Comparison of ENCODE assay signal across 9 mouse cellular contexts in the genomic region with DNA sequence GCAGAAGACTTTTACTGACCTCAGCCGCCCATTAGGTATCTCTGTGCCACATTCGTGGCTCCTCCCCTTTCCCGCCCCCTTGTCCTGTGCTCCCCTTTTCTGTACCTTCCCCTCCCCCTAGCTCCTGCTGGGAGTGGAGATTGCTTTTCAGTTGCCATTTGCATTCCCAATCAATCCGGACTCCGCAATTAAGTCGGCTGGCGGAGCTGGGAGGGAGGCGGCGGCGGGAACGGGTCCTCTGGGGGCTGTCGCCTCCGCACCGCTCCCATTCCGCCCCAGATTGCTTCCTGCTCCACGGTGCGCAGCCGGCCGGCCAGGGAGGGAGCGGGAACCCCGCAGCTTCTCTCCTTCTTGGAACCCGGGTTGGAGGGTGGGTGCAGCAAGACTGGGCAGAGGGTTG. TPM values are rescaled to one million over a fixed set of nuclear protein-coding genes. Genes with fewer than 3 reads are reported as not detected.
DNase-seq lines count a peak whose midpoint lies in the region; ATAC-seq lines count a peak whose summit lies in the region.
"Had no signal": no experiment of that assay in that cellular context is flagged by ENCODE, and none has a peak within 500 bp of the region (broad histone marks: within the 10 kb centered on the region; RNA-seq: fewer than 3 reads in every experiment).

No protein-coding gene starts in this region.

- peaks cover 79% of the 10 kb centered on the region for H3K36me3 ChIP-seq in heart, embryonic 14.5 days (ENCODE audit: control insufficient read depth, insufficient read depth, low read length)
- H3K36me3 ChIP-seq in forebrain, embryonic 12.5 days (replicated peaks) = peaks cover 70% of the 10 kb centered on the region
- H3K36me3 ChIP-seq in midbrain, embryonic 15.5 days (replicated peaks) = peaks cover 30% of the 10 kb centered on the region

- no peaks in the 10 kb centered on the region for H3K9me3 ChIP-seq in heart, embryonic 14.5 days (ENCODE audit: control insufficient read depth, low read length)
- H3K9me3 ChIP-seq in forebrain, embryonic 12.5 days = no peaks in the 10 kb centered on the region
- H3K9me3 ChIP-seq in midbrain, embryonic 15.5 days = no peaks in the 10 kb centered on the region
- H3K9me3 ChIP-seq: limb, embryonic 15.5 days had no signal

- H3K9ac ChIP-seq in heart, embryonic 14.5 days (ENCODE audit: low read length) = 0 out of 2 replicates have a peak overlapping the region, but pooled peaks have one; percentile 28
- peak overlapping the region; percentile 54 for H3K9ac ChIP-seq in forebrain, embryonic 12.5 days
- H3K9ac ChIP-seq in midbrain, embryonic 15.5 days = no peak overlapping the region
- H3K9ac ChIP-seq: limb, embryonic 15.5 days had no signal

- peaks cover 0 to 2% of the 10 kb centered on the region in 2 experiments; a peak in 2 of 4 replicates for H3K4me1 ChIP-seq in heart, embryonic 14.5 days (ENCODE audit: control insufficient read depth in 2 of 2, insufficient read depth in 2 of 2, low read length in 2 of 2)
- peaks cover 67% of the 10 kb centered on the region for H3K4me1 ChIP-seq in forebrain, embryonic 12.5 days
- H3K4me1 ChIP-seq in midbrain, embryonic 15.5 days = peaks cover 43% of the 10 kb centered on the region

- ATAC-seq in heart, embryonic 14.5 days (ENCODE audit: insufficient number of reproducible peaks, insufficient read depth, low FRiP score, low read depth) = no peak
- peak; percentile 37 for ATAC-seq in forebrain, embryonic 12.5 days (ENCODE audit: low FRiP score)
- ATAC-seq in midbrain, embryonic 15.5 days (replicated peaks) = no peak

- peaks cover 6% of the 10 kb centered on the region; the same call in 1 of the 2 replicates for H3K27me3 ChIP-seq in heart, embryonic 14.5 days (ENCODE audit: control insufficient read depth, insufficient read depth, low read length)
- peaks cover 49% of the 10 kb centered on the region for H3K27me3 ChIP-seq in forebrain, embryonic 12.5 days
- no peaks in the 10 kb centered on the region for H3K27me3 ChIP-seq in midbrain, embryonic 15.5 days (replicated peaks)
- H3K27me3 ChIP-seq: limb, embryonic 15.5 days had no signal

- H3K27ac ChIP-seq in heart, embryonic 14.5 days (replicated peaks in 1 of 2; ENCODE audit: control insufficient read depth in 1 of 2, insufficient read depth in 1 of 2, low read depth in 2 of 2, low read length in 2 of 2) = no peak overlapping the region
- peak overlapping the region; percentile 81 for H3K27ac ChIP-seq in forebrain, embryonic 12.5 days
- no peak overlapping the region for H3K27ac ChIP-seq in midbrain, embryonic 15.5 days
- H3K27ac ChIP-seq: limb, embryonic 15.5 days had no signal

- whole genome bisulfite sequencing in heart, embryonic 14.5 days = 38% methylated on average over 22 of the region's 22 CpGs
- WGBS in forebrain, embryonic 12.5 days = 10% methylated on average over 22 of the region's 22 CpGs
- WGBS in midbrain, embryonic 15.5 days = 12% methylated on average over 22 of the region's 22 CpGs

- peak overlapping the region; percentile 40 for H3K4me2 ChIP-seq in heart, embryonic 14.5 days (ENCODE audit: low read length)
- H3K4me2 ChIP-seq in forebrain, embryonic 12.5 days = peak overlapping the region; percentile 58
- peak overlapping the region; percentile 25 for H3K4me2 ChIP-seq in midbrain, embryonic 15.5 days
- H3K4me2 ChIP-seq: limb, embryonic 15.5 days had no signal

- DNase-seq in heart, adult 18-20 months = no peak
- DNase-seq in kidney, postnatal 14 days = peak; percentile 29
- no peak for DNase-seq in ovary, postnatal 36 days (ENCODE audit: low spot score)
- no peak for DNase-seq in layer of hippocampus, adult 9-11 months
- no peak for DNase-seq in cerebellum, adult 9-10 months

- H3K4me3 ChIP-seq in heart, embryonic 14.5 days (ENCODE audit: control insufficient read depth in 1 of 2, insufficient read depth in 1 of 2, low read depth in 1 of 2, low read length in 2 of 2) = no peak overlapping the region
- H3K4me3 ChIP-seq in forebrain, embryonic 12.5 days (replicated peaks) = peak overlapping the region; percentile 29
- no peak overlapping the region for H3K4me3 ChIP-seq in midbrain, embryonic 15.5 days
- H3K4me3 ChIP-seq: limb, embryonic 15.5 days had no signal

RNA-seq across cellular contexts. Expression of gene Agap3, which starts 33.0 kb away (rescaled TPM):
- polyA plus RNA-seq in heart, embryonic 14.5 days (2014; fragmentation: Nextera tagmentation; extraction: Ambion mirVana) = 36.7 and 38.7 TPM in 2 replicates
- 10 to 100 TPM; 89.1 to 98.9 TPM for total RNA-seq in heart, adult 18-20 months (2021)
- 41.1 and 61.2 TPM in 2 replicates for polyA plus RNA-seq in forebrain, embryonic 12.5 days (2016; fragmentation: Nextera tagmentation; extraction: Ambion mirVana)
- polyA plus RNA-seq in midbrain, embryonic 15.5 days (2015; fragmentation: Nextera tagmentation; extraction: Ambion mirVana) = 122 and 124 TPM in 2 replicates

RNA-seq across cellular contexts. Expression of gene Tmub1, which starts 37.3 kb away (rescaled TPM):
- 18.3 and 20.5 TPM in 2 replicates for polyA plus RNA-seq in heart, embryonic 14.5 days (2014; fragmentation: Nextera tagmentation; extraction: Ambion mirVana)
- total RNA-seq in heart, adult 18-20 months (2021) = 10 to 100 TPM; 10.7 to 10.8 TPM
- polyA plus RNA-seq in forebrain, embryonic 12.5 days (2016; fragmentation: Nextera tagmentation; extraction: Ambion mirVana) = 28.6 and 30.7 TPM in 2 replicates
- 62.9 and 63.7 TPM in 2 replicates for polyA plus RNA-seq in midbrain, embryonic 15.5 days (2015; fragmentation: Nextera tagmentation; extraction: Ambion mirVana)

RNA-seq across cellular contexts. Expression of gene Fastk, which starts 39.9 kb away (rescaled TPM):
- 157 and 181 TPM in 2 replicates for polyA plus RNA-seq in heart, embryonic 14.5 days (2014; fragmentation: Nextera tagmentation; extraction: Ambion mirVana)
- total RNA-seq in heart, adult 18-20 months (2021) = 100 to 1,000 TPM; 288 to 330 TPM
- polyA plus RNA-seq in forebrain, embryonic 12.5 days (2016; fragmentation: Nextera tagmentation; extraction: Ambion mirVana) = 97.1 and 102 TPM in 2 replicates
- polyA plus RNA-seq in midbrain, embryonic 15.5 days (2015; fragmentation: Nextera tagmentation; extraction: Ambion mirVana) = 96.6 and 104 TPM in 2 replicates

RNA-seq across cellular contexts. Expression of gene Gbx1, which starts 42.0 kb away (rescaled TPM):
- 0.05 and 0.07 TPM in 2 replicates for polyA plus RNA-seq in heart, embryonic 14.5 days (2014; fragmentation: Nextera tagmentation; extraction: Ambion mirVana)
- total RNA-seq in heart, adult 18-20 months (2021) = not detected
- polyA plus RNA-seq in forebrain, embryonic 12.5 days (2016; fragmentation: Nextera tagmentation; extraction: Ambion mirVana) = 1.1 and 1.2 TPM in 2 replicates
- polyA plus RNA-seq in midbrain, embryonic 15.5 days (2015; fragmentation: Nextera tagmentation; extraction: Ambion mirVana) = 0.29 and 0.44 TPM in 2 replicates

RNA-seq across cellular contexts. Expression of gene Asb10, which starts 55.8 kb away (rescaled TPM):
- polyA plus RNA-seq in heart, embryonic 14.5 days (2014; fragmentation: Nextera tagmentation; extraction: Ambion mirVana) = 5.0 and 6.3 TPM in 2 replicates
- total RNA-seq in heart, adult 18-20 months (2021) = 10 to 100 TPM; 83.7 to 90.6 TPM
- polyA plus RNA-seq in forebrain, embryonic 12.5 days (2016; fragmentation: Nextera tagmentation; extraction: Ambion mirVana) = 0.10 TPM in 1 of 2 replicates, not detected in the other
- 0.06 and 0.11 TPM in 2 replicates for polyA plus RNA-seq in midbrain, embryonic 15.5 days (2015; fragmentation: Nextera tagmentation; extraction: Ambion mirVana)
